8 mouse cellular contexts compared by ENCODE assay signal in genomic region chr2:146511911-146512580, GRCm38 (mm10). TPM values are rescaled to one million over a fixed set of nuclear protein-coding genes. Genes with fewer than 3 reads are reported as not detected.
A peak's percentile ranks its signal among the peaks of the same experiment; 100 is the strongest.
DNase-seq lines count a peak whose midpoint lies in the region; ATAC-seq and TF ChIP-seq lines count a peak whose summit lies in the region.

Gene Ralgapa2 (minus strand): TSS chr2:146512344.

- H3K27ac ChIP-seq in forebrain, embryonic 12.5 days, result peak within 1 kb of the TSS; percentile 46; the same call in 1 of the 2 replicates
- H3K27ac ChIP-seq in heart, postnatal 0 days (ENCODE audit: low read depth), result peak within 1 kb of the TSS; percentile 82
- H3K27ac ChIP-seq in liver, embryonic 16.5 days (ENCODE audit: low read length), result peak within 1 kb of the TSS; percentile 74
- peak within 1 kb of the TSS; percentile 74 for H3K27ac ChIP-seq in neural tube, embryonic 13.5 days (replicated peaks)
- H3K27ac ChIP-seq in testis, adult 2 months (ENCODE audit: control insufficient read depth, insufficient read depth, low read depth, low read length), result peak within 1 kb of the TSS; percentile 85

- H3K9me3 ChIP-seq in E14TG2a.4 (ENCODE audit: low read length), result no peaks in the 10 kb centered on the region
- H3K9me3 ChIP-seq in forebrain, embryonic 12.5 days, result no peaks in the 10 kb centered on the region
- no peaks in the 10 kb centered on the region for H3K9me3 ChIP-seq in heart, postnatal 0 days (replicated peaks; ENCODE audit: control insufficient read depth, low read length)
- no peaks in the 10 kb centered on the region for H3K9me3 ChIP-seq in liver, embryonic 16.5 days (replicated peaks; ENCODE audit: control insufficient read depth, low read length)
- no peaks in the 10 kb centered on the region for H3K9me3 ChIP-seq in neural tube, embryonic 13.5 days

- DNase-seq in c-Kit-positive CD71-positive TER-119-positive erythroid progenitor cells, embryonic 14.5 days (ENCODE audit: low spot score), result peak; percentile 98
- DNase-seq in heart, postnatal 0 days (ENCODE audit: low spot score), result peak; percentile 99
- peak; percentile 99 to 100 for DNase-seq in kidney, postnatal 4 days

- WGBS in forebrain, embryonic 12.5 days, result under 1% methylated on average over 45 of the region's 57 CpGs
- WGBS in heart, postnatal 0 days, result under 1% methylated on average over 43 of the region's 57 CpGs
- under 1% methylated on average over 53 of the region's 57 CpGs for WGBS in liver, embryonic 16.5 days (ENCODE audit: insufficient replicate concordance)
- WGBS in neural tube, embryonic 13.5 days, result under 1% methylated on average over 52 of the region's 57 CpGs

- TF ChIP-seq EP300 in heart, postnatal 0 days (IDR thresholded peaks at IDR 0.05; ENCODE audit: low read depth), result no peak

- H3K9ac ChIP-seq in forebrain, embryonic 12.5 days, result peak within 1 kb of the TSS; percentile 94
- H3K9ac ChIP-seq in heart, postnatal 0 days (replicated peaks; ENCODE audit: low read depth, low read length), result peak within 1 kb of the TSS; percentile 66
- H3K9ac ChIP-seq in liver, embryonic 16.5 days (ENCODE audit: low read depth, low read length), result peak within 1 kb of the TSS; percentile 90
- H3K9ac ChIP-seq in neural tube, embryonic 13.5 days, result peak within 1 kb of the TSS; percentile 90

- H3K4me1 ChIP-seq in E14TG2a.4 (replicated peaks; ENCODE audit: low read depth, low read length), result peaks cover 12% of the 10 kb centered on the region
- H3K4me1 ChIP-seq in forebrain, embryonic 12.5 days, result peaks cover 16% of the 10 kb centered on the region
- H3K4me1 ChIP-seq in heart, postnatal 0 days (ENCODE audit: control insufficient read depth, insufficient read depth), result peaks cover 21% of the 10 kb centered on the region
- peaks cover 13% of the 10 kb centered on the region for H3K4me1 ChIP-seq in liver, embryonic 16.5 days (ENCODE audit: control insufficient read depth, low read depth, low read length)
- peaks cover 24% of the 10 kb centered on the region for H3K4me1 ChIP-seq in neural tube, embryonic 13.5 days (replicated peaks)
- peaks cover 8% of the 10 kb centered on the region for H3K4me1 ChIP-seq in testis, adult 2 months (ENCODE audit: control insufficient read depth, insufficient read depth, low read length)

- no peaks in the 10 kb centered on the region for H3K27me3 ChIP-seq in E14TG2a.4 (ENCODE audit: insufficient read depth, low read length)
- no peaks in the 10 kb centered on the region for H3K27me3 ChIP-seq in forebrain, embryonic 12.5 days
- H3K27me3 ChIP-seq in heart, postnatal 0 days (ENCODE audit: control insufficient read depth, insufficient read depth, low read length), result no peaks in the 10 kb centered on the region
- no peaks in the 10 kb centered on the region for H3K27me3 ChIP-seq in liver, embryonic 16.5 days (ENCODE audit: control insufficient read depth, insufficient read depth, low read depth, low read length)
- no peaks in the 10 kb centered on the region for H3K27me3 ChIP-seq in neural tube, embryonic 13.5 days
- no peaks in the 10 kb centered on the region for H3K27me3 ChIP-seq in testis, adult 2 months (ENCODE audit: control insufficient read depth, insufficient read depth, low read length)

- TF ChIP-seq CTCF in E14TG2a.4 (conservative IDR thresholded peaks at IDR 0.05; ENCODE audit: low read length), result no peak
- no peak for TF ChIP-seq CTCF in heart, postnatal 0 days (IDR thresholded peaks at IDR 0.05; ENCODE audit: low read depth)
- 0 out of 2 replicates have a peak, but pooled peaks have one; percentile 1 for TF ChIP-seq CTCF in testis, adult 2 months (IDR thresholded peaks at IDR 0.05; ENCODE audit: control insufficient read depth, insufficient read depth, insufficient replicate concordance, low read depth, low read length)

- H3K36me3 ChIP-seq in E14TG2a.4 (ENCODE audit: insufficient read depth, low read length), result no peaks in the 10 kb centered on the region
- no peaks in the 10 kb centered on the region for H3K36me3 ChIP-seq in forebrain, embryonic 12.5 days (replicated peaks)
- H3K36me3 ChIP-seq in heart, postnatal 0 days (replicated peaks; ENCODE audit: control insufficient read depth, insufficient read depth, low read length), result no peaks in the 10 kb centered on the region
- H3K36me3 ChIP-seq in liver, embryonic 16.5 days (ENCODE audit: control insufficient read depth, insufficient read depth), result no peaks in the 10 kb centered on the region
- H3K36me3 ChIP-seq in neural tube, embryonic 13.5 days, result no peaks in the 10 kb centered on the region
- H3K36me3 ChIP-seq in testis, adult 2 months (ENCODE audit: control insufficient read depth, insufficient read depth, low read length), result no peaks in the 10 kb centered on the region

- no peak for TF ChIP-seq POLR2A in testis, adult 2 months (IDR thresholded peaks at IDR 0.05; ENCODE audit: control insufficient read depth, low read depth, low read length)

- H3K4me2 ChIP-seq in forebrain, embryonic 12.5 days, result peak within 1 kb of the TSS; percentile 72
- H3K4me2 ChIP-seq in heart, postnatal 0 days (ENCODE audit: low read depth, low read length), result peak within 1 kb of the TSS; percentile 87
- peak within 1 kb of the TSS; percentile 94 for H3K4me2 ChIP-seq in liver, embryonic 16.5 days (ENCODE audit: low read depth, low read length)
- peak within 1 kb of the TSS; percentile 76 for H3K4me2 ChIP-seq in neural tube, embryonic 13.5 days

- peak within 1 kb of the TSS; percentile 99 for H3K4me3 ChIP-seq in E14TG2a.4 (replicated peaks; ENCODE audit: low read length)
- H3K4me3 ChIP-seq in forebrain, embryonic 12.5 days (replicated peaks), result peak within 1 kb of the TSS; percentile 87
- H3K4me3 ChIP-seq in heart, postnatal 0 days (ENCODE audit: low read depth, low read length), result peak within 1 kb of the TSS; percentile 81
- H3K4me3 ChIP-seq in liver, embryonic 16.5 days (ENCODE audit: low read depth, low read length), result peak within 1 kb of the TSS; percentile 90
- peak within 1 kb of the TSS; percentile 92 for H3K4me3 ChIP-seq in neural tube, embryonic 13.5 days
- H3K4me3 ChIP-seq in testis, adult 2 months (ENCODE audit: control insufficient read depth, low read depth, low read length), result peak within 1 kb of the TSS; percentile 94

- ATAC-seq in forebrain, embryonic 12.5 days (ENCODE audit: low FRiP score), result peak; percentile 99
- ATAC-seq in heart, postnatal 0 days (ENCODE audit: insufficient read depth, low read depth), result peak; percentile 99
- ATAC-seq in liver, embryonic 16.5 days (ENCODE audit: low read depth), result peak; percentile 99
- ATAC-seq in neural tube, embryonic 13.5 days (ENCODE audit: low read depth), result peak; percentile 99

RNA-seq across cellular contexts. Expression of gene Ralgapa2, which starts in this region (rescaled TPM):
- polyA plus RNA-seq in forebrain, embryonic 12.5 days (2016; fragmentation: Nextera tagmentation; extraction: Ambion mirVana), result 15.2 and 17.0 TPM in 2 replicates
- total RNA-seq in heart, postnatal 0 days (2014; rRNA removed; ENCODE audit: low replicate concordance), result 21.4 and 21.7 TPM in 2 replicates
- polyA plus RNA-seq in heart, postnatal 0 days (2015; fragmentation: Nextera tagmentation; extraction: Ambion mirVana), result 6.8 and 7.6 TPM in 2 replicates
- 4.5 and 5.9 TPM in 2 replicates for polyA plus RNA-seq in liver, embryonic 16.5 days (2015; fragmentation: Nextera tagmentation; extraction: Ambion mirVana)
- 9.3 and 9.4 TPM in 2 replicates for polyA plus RNA-seq in neural tube, embryonic 13.5 days (2015; fragmentation: Nextera tagmentation; extraction: Ambion mirVana)
- polyA plus RNA-seq in testis, adult 2 months (2012; rRNA removed), result 8.8 and 10.3 TPM in 2 replicates

Comparison
In these comparisons a context has a peak if more than half of its experiments do, and no peak if none do; other contexts are left out.
1. Peak in every context shown above with its lines: DNase-seq, ATAC-seq, H3K4me3 ChIP-seq and H3K27ac ChIP-seq.